Mouse (Mus musculus) ES-E14 (cell line): Measurements from ENCODE around the gene Exoc4. TPM values are rescaled to one million over a fixed set of nuclear protein-coding genes. Genes with fewer than 3 reads are reported as not detected.

Source experiments
- DNase-seq: peaks from one replicate; pipeline ENCODE4 v3.0.0-alpha.2; 2013; ENCODE audit warnings: low read depth, low spot score
- H3K27ac ChIP-seq: 2 replicates; pipeline ENCODE4 v1.5.1; 2012; ENCODE audit warnings: low read depth, mild to moderate bottlenecking, low read length, moderate library complexity, mixed read lengths; ENCODE audit not compliant: poor library complexity, insufficient read depth, severe bottlenecking
- H3K36me3 ChIP-seq: 2 replicates; pipeline ENCODE4 v1.6.1; 2012; ENCODE audit warnings: mild to moderate bottlenecking, low read length, moderate library complexity, mixed read lengths; ENCODE audit not compliant: control insufficient read depth, poor library complexity, insufficient read depth, severe bottlenecking
- H3K4me1 ChIP-seq, 2 experiments: fragments of 150-350 bp in 1 of 2; sonication (generic) in 1 of 2; 2 replicates each; pipeline ENCODE4 v1.6.1; 2012; ENCODE audit warnings: low read length in 2 of 2, mild to moderate bottlenecking in 1 of 2, mixed read lengths in 1 of 2; ENCODE audit not compliant: control insufficient read depth in 2 of 2, insufficient read depth in 2 of 2, poor library complexity in 1 of 2
- H3K4me3 ChIP-seq, 2 experiments: fragments of 150-350 bp in 1 of 2; sonication (generic) in 1 of 2; 2 replicates each; pipeline ENCODE4 v1.5.1; 2012; ENCODE audit warnings: low read length in 2 of 2, low read depth in 1 of 2, mild to moderate bottlenecking in 1 of 2, mixed read lengths in 1 of 2; ENCODE audit not compliant: insufficient read depth in 1 of 2, poor library complexity in 1 of 2, severe bottlenecking in 1 of 2
- H3K9ac ChIP-seq: 2 replicates; pipeline ENCODE4 v1.6.1; 2012; ENCODE audit warnings: low read depth, mild to moderate bottlenecking, low read length, mixed read lengths; ENCODE audit not compliant: poor library complexity, insufficient read depth, severe bottlenecking
- H3K9me3 ChIP-seq: fragments of 150-350 bp; sonication (generic); 2 replicates; pipeline ENCODE4 v1.6.1; 2012; ENCODE audit warnings: low read depth, mild to moderate bottlenecking, low read length; ENCODE audit not compliant: control insufficient read depth, insufficient read depth
- CHD2 ChIP-seq: IDR thresholded peaks from 2 replicates; pipeline ENCODE4 v1.6.1; 2014; ENCODE audit warnings: mild to moderate bottlenecking, low read depth, low read length, inconsistent platforms
- HCFC1 ChIP-seq: IDR thresholded peaks from 2 replicates; pipeline ENCODE4 v1.6.1; 2012; ENCODE audit warnings: low read length, inconsistent platforms, borderline replicate concordance; ENCODE audit not compliant: insufficient read depth
- MAFK ChIP-seq: IDR thresholded peaks from 2 replicates; pipeline ENCODE4 v1.6.1; 2014; ENCODE audit warnings: mild to moderate bottlenecking, low read depth, low read length, inconsistent platforms; ENCODE audit not compliant: insufficient read depth
- ZC3H11A ChIP-seq: IDR thresholded peaks from 2 replicates; pipeline ENCODE4 v1.6.1; 2012; ENCODE audit warnings: low read depth, mild to moderate bottlenecking, inconsistent platforms, low read length, borderline replicate concordance
- ZNF384 ChIP-seq: IDR thresholded peaks from 2 replicates; pipeline ENCODE4 v1.6.1; 2012; ENCODE audit warnings: low read depth, low read length, inconsistent platforms
- in situ Hi-C, 2 experiments: fragments of 600-800 bp; cut with MboI; formaldehyde crosslinking; loops; one replicate each; pipeline ENCODE4 v1.15.1; 2025; ENCODE audit warnings: low sequenced_read_pairs in 2 of 2, inconsistent platforms in 1 of 2; ENCODE audit not compliant: unreplicated experiment in 2 of 2
- total RNA-seq: library from RNA; depleted of rRNA; stranded (reverse); fragments of 300-350 nt; gene quantifications from 2 replicates; pipeline ENCODE4 v1.2.3, GENCODE M21; 2012

The Exoc4 gene
- total RNA-seq, 1 experiment: 99.3 TPM

DNA sequence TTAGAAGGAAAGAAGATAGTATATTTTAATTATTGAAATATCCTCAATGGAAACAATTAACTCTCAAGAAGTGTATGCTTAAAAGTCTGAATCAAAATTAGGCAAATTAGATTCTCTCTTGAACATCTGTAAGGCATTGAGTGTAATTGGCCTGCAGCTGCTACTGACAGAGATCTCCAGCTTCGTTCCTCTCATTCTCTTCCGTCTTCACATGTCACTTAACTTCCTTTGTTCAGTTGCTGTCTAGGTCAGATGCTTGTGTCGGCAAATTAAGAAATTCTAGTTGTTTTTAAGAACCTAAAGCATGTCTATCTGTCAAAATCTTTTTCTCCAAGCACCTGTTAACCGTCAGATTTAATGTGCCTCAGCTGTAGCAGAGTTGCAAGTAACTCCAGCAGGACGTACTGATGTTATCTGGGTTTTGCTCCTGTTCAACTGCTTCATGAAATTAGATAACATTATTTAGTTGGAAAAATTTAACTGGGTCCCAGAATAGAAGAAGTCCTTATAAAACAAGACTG is 269.1 kb downstream of the Exoc4 start:
- in situ Hi-C loops: no loop called here
- Histone ChIP-seq H3K9ac (no peak overlapping the region), H3K27ac (no peak overlapping the region), H3K4me3 (no peak overlapping the region), H3K4me1 (no peaks in the 10 kb centered on the region), H3K36me3 (no peaks in the 10 kb centered on the region), H3K9me3 (no peaks in the 10 kb centered on the region)
- DNase-seq: no peak
- TF ChIP-seq ZC3H11A (no peak), HCFC1 (no peak), ZNF384 (no peak), MAFK (no peak)

DNA sequence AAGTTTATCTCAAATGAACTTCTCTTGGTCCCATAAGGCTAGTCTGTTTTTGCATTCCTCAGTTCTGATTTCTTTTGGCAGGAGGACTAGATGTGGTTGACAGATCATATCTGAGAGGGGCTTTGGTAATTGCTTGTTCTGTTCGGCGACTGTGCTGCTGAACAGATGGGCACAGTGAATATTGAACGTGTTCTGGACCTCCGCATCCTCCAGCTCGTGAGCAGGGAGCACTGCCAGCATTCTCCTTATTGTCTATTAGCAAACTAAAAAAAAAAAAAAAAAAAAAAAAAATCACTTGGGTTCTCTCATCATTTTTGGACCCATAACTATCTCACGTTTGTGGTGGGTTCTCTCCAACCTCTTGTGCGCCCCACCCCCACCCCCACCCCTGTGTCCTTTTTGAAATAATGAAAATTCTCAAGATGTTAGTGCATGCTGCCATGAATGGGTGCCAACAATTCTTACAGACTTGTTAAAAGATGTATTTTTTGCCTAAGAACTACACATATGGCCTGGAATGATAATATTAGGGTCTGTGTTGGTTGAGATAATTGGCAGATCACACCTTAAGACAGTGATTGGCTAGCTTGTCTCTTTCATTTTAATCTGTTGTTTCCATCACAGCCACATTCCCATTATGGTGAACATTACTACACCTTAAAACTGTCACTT is 276.9 kb downstream of the Exoc4 start:
- no peak for TF ChIP-seq ZNF384
- no peak for TF ChIP-seq HCFC1
- no peak for TF ChIP-seq ZC3H11A
- no peak for TF ChIP-seq MAFK
- no peak for TF ChIP-seq CHD2
- Histone ChIP-seq H3K4me3 (no peak overlapping the region), H3K9ac (no peak overlapping the region), H3K9me3 (no peaks in the 10 kb centered on the region), H3K36me3 (no peaks in the 10 kb centered on the region), H3K27ac (no peak overlapping the region), H3K4me1 (no peaks in the 10 kb centered on the region)
- in situ Hi-C loops: no loop called here
- no peak for DNase-seq

DNA sequence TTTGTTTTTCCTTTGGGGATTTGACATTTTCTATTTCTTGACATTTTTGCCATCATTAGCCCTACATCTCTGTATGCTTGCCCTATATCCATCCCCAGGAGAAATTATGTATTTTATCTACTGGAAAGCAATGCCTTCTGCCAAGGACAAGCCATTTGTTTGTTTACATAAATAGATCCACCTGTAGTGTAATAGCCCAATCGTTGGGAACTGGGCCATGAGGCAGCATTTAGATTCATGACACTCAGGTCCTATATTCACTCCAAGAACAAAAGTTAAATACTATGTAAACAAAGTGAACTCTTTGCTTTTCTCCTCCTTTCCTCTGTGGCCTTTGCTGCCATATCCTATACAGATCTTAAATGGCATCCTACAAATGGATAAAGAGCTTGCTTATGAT is 291.5 kb downstream of the Exoc4 start:
- in situ Hi-C loops: no loop called here
- no peak for TF ChIP-seq ZNF384
- TF ChIP-seq CHD2: no peak
- no peak for TF ChIP-seq HCFC1
- TF ChIP-seq ZC3H11A: no peak
- no peak for TF ChIP-seq MAFK
- H3K27ac ChIP-seq: no peak overlapping the region
- H3K9me3 ChIP-seq: no peaks in the 10 kb centered on the region
- no peak for DNase-seq
- no peaks in the 10 kb centered on the region for H3K4me1 ChIP-seq
- no peak overlapping the region for H3K4me3 ChIP-seq
- H3K9ac ChIP-seq: no peak overlapping the region
- H3K36me3 ChIP-seq: no peaks in the 10 kb centered on the region

DNA sequence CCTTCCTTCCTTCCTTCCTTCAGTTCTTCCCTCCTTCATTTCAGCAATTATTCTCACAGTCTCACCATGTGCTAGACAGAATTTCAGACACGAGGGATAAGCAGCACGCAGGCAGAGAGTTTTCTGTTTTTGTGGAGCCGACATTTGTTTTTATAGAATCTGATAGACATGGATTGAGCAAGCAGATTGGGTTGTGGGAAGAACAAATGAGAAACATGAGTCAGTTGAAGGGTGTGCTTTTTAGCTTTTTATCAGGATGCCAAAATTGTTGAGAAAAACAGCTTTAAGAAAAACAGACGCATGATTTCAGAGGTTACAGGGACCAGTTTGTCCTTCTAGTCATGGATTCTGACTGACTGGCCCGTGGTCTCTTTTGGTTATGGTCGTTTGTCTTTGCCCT is 293.8 kb downstream of the Exoc4 start:
- no peak for DNase-seq
- H3K4me3 ChIP-seq: no peak overlapping the region
- H3K9me3 ChIP-seq: no peaks in the 10 kb centered on the region
- H3K4me1 ChIP-seq: no peaks in the 10 kb centered on the region
- in situ Hi-C loops: no loop called here
- no peak overlapping the region for H3K9ac ChIP-seq
- TF ChIP-seq HCFC1 (no peak), CHD2 (no peak), ZNF384 (no peak), ZC3H11A (no peak), MAFK (no peak)
- H3K27ac ChIP-seq: no peak overlapping the region
- H3K36me3 ChIP-seq: no peaks in the 10 kb centered on the region

DNA sequence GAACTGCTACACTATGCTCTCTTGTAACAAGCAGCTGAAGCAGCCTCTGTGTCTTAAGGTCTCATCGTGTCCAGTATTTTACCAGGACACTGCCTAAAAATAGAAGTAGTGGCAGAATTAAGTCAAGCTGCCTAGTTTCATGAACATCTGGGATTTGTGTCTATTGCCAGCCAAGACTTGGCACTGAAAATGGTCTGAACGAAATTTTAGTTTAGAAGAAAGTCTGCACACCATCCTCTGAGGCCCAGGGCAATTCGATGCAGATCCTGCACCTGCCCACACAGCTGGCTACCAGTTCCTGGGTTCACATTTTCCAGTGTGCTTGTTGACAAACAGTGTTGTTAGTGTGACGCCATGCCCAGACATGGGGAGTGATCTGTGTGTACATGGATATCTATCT is 303.0 kb downstream of the Exoc4 start:
- H3K9me3 ChIP-seq: no peaks in the 10 kb centered on the region
- no peak overlapping the region for H3K4me3 ChIP-seq
- H3K4me1 ChIP-seq: peaks cover 0 to 5% of the 10 kb centered on the region in 2 experiments; a peak in 2 of 4 replicates
- DNase-seq: no peak
- TF ChIP-seq HCFC1 (no peak), CHD2 (no peak), ZC3H11A (no peak), ZNF384 (no peak), MAFK (no peak)
- no peaks in the 10 kb centered on the region for H3K36me3 ChIP-seq
- H3K27ac ChIP-seq: no peak overlapping the region
- H3K9ac ChIP-seq: no peak overlapping the region
- in situ Hi-C loops: no loop called here
